Mouse (Mus musculus) lung, embryonic 15.5 days (tissue): ENCODE data around the gene Cenpp. TPM values are rescaled to one million over a fixed set of nuclear protein-coding genes. Genes with fewer than 3 reads are reported as not detected.

Experiments used
- ATAC-seq: fragments of 200-750 bp; cut with Nextera tagmentation; 2 replicates; pipeline ENCODE4 v1.8.0; 2017; ENCODE audit warnings: moderate number of reproducible peaks, borderline replicate concordance; ENCODE audit not compliant: low FRiP score, low TSS enrichment; ENCODE audit errors: extremely low read depth
- H3K27ac ChIP-seq: fragments of 300-500 bp; sonication (generic); 2 replicates; pipeline ENCODE4 v1.5.1; 2015; ENCODE audit warnings: moderate library complexity, mild to moderate bottlenecking, inconsistent platforms
- H3K27me3 ChIP-seq: fragments of 300-500 bp; sonication (generic); 2 replicates; pipeline ENCODE4 v1.6.1; 2015; ENCODE audit warnings: inconsistent platforms
- H3K36me3 ChIP-seq: fragments of 300-500 bp; sonication (generic); 2 replicates; pipeline ENCODE4 v1.6.1; 2015; ENCODE audit warnings: inconsistent platforms
- H3K4me1 ChIP-seq: fragments of 300-500 bp; sonication (generic); 2 replicates; pipeline ENCODE4 v1.6.1; 2015; ENCODE audit warnings: inconsistent platforms
- H3K4me2 ChIP-seq: fragments of 300-500 bp; sonication (generic); 2 replicates; pipeline ENCODE4 v1.6.1; 2015; ENCODE audit warnings: inconsistent platforms, mild to moderate bottlenecking, moderate library complexity
- H3K4me3 ChIP-seq: fragments of 300-500 bp; sonication (generic); 2 replicates; pipeline ENCODE4 v1.5.1; 2015; ENCODE audit warnings: mild to moderate bottlenecking, inconsistent platforms
- H3K9ac ChIP-seq: fragments of 300-500 bp; sonication (generic); 2 replicates; pipeline ENCODE4 v1.6.1; 2015; ENCODE audit warnings: inconsistent platforms
- H3K9me3 ChIP-seq: fragments of 300-500 bp; sonication (generic); 2 replicates; pipeline ENCODE4 v1.6.1; 2016; ENCODE audit warnings: inconsistent platforms
- WGBS: fragments of 180-500 bp; shearing (Covaris S2); methylation state at CpG from one replicate; pipeline ENCODE4 v1.1.7; 2015; 5-methylcytosine and 5-hydroxymethylcytosine counted together
- polyA plus RNA-seq: library from polyadenylated mRNA; unstranded; fragments of >200 nt; fragmentation: Nextera tagmentation; extraction: Ambion mirVana; gene quantifications from 2 replicates; pipeline ENCODE4 v1.2.1, GENCODE M21; 2015

The Cenpp gene
- polyA plus RNA-seq, 1 experiment from 2014 or later = 36.2 TPM

DNA sequence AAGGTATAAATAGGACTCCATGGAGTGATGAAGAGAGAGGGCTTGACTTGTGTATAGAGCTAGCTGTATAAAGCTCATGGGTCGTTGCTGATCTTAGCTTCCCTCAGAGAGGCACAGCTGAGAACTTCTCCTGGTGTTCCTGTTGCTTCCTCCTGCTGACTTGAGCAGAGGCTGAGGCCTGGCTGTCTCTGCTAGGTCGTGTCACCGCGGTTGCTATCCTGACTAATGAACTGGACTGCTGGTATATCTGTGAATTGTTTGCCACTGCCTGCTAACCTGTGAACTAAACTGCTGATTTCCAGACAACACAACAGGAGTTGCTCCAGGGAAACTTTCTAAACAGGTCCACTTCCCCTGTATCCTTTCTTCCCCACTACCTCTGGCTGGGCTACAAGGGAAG is 182.3 kb downstream of the Cenpp start:
- Histone ChIP-seq H3K27ac (peak overlapping the region; percentile 86), H3K27me3 (no peaks in the 10 kb centered on the region), H3K4me2 (no peak overlapping the region), H3K9ac (no peak overlapping the region), H3K36me3 (peaks cover 2% of the 10 kb centered on the region; the same call in 1 of the 2 replicates), H3K9me3 (no peaks in the 10 kb centered on the region), H3K4me1 (peaks cover 12% of the 10 kb centered on the region; the same call in 1 of the 2 replicates), H3K4me3 (no peak overlapping the region)
- ATAC-seq = no peak
- 75% methylated on average over 4 of the region's 4 CpGs for WGBS

DNA sequence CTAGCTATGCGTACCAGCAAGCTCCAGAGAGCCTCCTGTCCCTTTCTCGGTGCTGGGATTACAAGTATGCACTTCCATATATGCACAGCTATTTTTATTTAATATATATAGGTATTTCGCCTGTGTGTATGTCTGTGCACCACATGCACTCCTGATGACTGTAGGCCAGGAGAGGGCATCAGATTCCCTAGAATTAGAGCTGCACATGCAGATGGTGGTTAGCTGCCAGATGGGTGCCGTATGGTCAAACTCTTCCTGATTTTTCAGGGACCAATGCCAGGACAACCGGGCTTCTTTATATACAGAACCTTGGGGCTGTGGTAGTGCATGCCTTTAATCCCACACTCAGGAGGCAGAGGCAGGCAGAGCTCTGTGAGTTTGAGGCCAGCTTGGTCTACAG is 183.6 kb downstream of the Cenpp start:
- no peaks in the 10 kb centered on the region for H3K27me3 ChIP-seq
- no peak overlapping the region for H3K4me3 ChIP-seq
- 80% methylated on average over 5 of the region's 5 CpGs for WGBS
- H3K27ac ChIP-seq = no peak overlapping the region
- no peak overlapping the region for H3K9ac ChIP-seq
- peaks cover 14% of the 10 kb centered on the region; the same call in 1 of the 2 replicates for H3K36me3 ChIP-seq
- no peak for ATAC-seq
- H3K9me3 ChIP-seq = no peaks in the 10 kb centered on the region
- no peak overlapping the region for H3K4me2 ChIP-seq
- peaks cover 12% of the 10 kb centered on the region; the same call in 1 of the 2 replicates for H3K4me1 ChIP-seq

DNA sequence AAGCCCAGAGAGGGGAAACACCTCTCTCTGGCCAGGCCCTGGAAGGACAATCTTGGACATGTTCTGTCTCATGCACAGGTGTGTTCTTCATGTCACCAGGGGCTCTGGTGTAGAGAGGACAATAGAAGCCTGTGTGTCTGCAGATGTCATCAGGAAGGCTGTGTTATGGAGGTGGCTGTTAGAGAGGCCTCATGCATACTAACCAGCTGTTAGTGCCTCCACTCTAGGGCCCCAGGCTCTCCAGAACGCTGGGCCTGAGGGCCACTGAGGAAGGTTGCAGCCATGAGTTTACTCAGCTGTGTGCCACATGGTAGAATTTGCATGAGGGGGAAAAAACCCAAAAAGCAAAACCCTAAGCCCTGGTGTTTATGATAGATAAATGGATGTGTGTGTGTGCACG is 185.0 kb downstream of the Cenpp start:
- H3K9me3 ChIP-seq = no peaks in the 10 kb centered on the region
- H3K9ac ChIP-seq = no peak overlapping the region
- peaks cover 12% of the 10 kb centered on the region; the same call in 1 of the 2 replicates for H3K4me1 ChIP-seq
- ATAC-seq = no peak
- H3K4me2 ChIP-seq = no peak overlapping the region
- WGBS = 65% methylated on average over 2 of the region's 2 CpGs
- H3K36me3 ChIP-seq = peaks cover 17% of the 10 kb centered on the region; the same call in 1 of the 2 replicates
- H3K27me3 ChIP-seq = no peaks in the 10 kb centered on the region
- no peak overlapping the region for H3K27ac ChIP-seq
- H3K4me3 ChIP-seq = no peak overlapping the region

DNA sequence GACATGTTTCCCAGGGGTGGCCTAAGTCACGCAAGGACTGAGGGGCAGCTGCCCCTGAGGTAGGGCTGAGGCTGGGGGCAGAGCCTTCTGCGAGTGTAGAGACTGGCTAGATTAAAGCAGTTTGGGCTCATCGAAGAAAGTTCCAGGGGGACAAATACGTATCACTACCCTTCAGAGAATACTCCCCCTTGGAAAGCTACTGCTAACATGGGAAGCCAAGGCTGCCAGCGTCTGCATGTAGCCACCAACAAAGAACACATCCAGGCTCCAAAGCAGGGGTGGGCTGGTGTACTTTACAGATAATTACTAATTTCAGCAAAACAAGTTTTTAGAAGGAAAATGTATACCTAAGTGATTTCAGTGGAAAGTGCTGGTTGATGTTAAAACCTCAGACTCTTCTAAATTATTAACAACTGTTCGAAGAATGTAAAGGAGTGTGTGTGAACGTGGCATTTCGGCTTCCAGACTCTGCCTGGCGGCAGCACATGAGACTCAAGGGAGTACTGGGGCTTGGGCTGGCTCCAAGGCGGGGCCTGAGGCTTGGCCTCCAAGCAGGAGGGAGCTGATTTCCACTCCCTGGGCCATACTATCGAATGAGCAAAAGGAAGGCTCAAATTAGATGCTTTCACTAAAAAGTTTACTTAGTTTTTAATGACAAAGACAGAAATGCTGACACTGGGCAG is 186.1 kb downstream of the Cenpp start:
- ATAC-seq = no peak
- Histone ChIP-seq H3K36me3 (peaks cover 20% of the 10 kb centered on the region; the same call in 1 of the 2 replicates), H3K4me3 (no peak overlapping the region), H3K4me1 (peaks cover 10% of the 10 kb centered on the region; the same call in 1 of the 2 replicates), H3K27me3 (no peaks in the 10 kb centered on the region), H3K4me2 (no peak overlapping the region), H3K9me3 (no peaks in the 10 kb centered on the region), H3K9ac (no peak overlapping the region), H3K27ac (peak overlapping the region; percentile 71)
- WGBS = 68% methylated on average over 11 of the region's 11 CpGs

DNA sequence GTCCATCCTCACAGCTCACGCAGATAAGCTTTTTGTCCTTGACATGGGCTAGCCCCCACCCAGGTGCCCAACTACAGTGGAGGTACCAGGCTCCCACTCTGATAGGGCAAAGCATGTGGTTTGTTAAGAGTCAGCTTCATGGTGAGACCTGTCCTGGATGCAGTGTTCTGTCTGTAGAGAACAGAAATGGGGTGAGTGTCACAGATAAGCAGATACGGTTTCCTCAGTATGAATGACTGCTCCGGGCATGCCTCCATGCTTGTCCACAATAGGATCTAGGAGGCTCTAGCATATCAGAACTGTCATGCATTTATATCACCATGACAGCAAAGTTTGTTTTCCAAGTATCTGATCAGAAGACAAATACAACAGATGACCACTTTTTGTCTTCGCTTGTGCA is 186.7 kb downstream of the Cenpp start:
- H3K4me3 ChIP-seq = no peak overlapping the region
- H3K27me3 ChIP-seq = no peaks in the 10 kb centered on the region
- no peak overlapping the region for H3K9ac ChIP-seq
- H3K36me3 ChIP-seq = peaks cover 24% of the 10 kb centered on the region; the same call in 1 of the 2 replicates
- H3K4me1 ChIP-seq = peaks cover 4% of the 10 kb centered on the region; the same call in 1 of the 2 replicates
- no peak for ATAC-seq
- H3K4me2 ChIP-seq = no peak overlapping the region
- WGBS = 93% methylated on average over 4 of the region's 4 CpGs
- no peaks in the 10 kb centered on the region for H3K9me3 ChIP-seq
- peak overlapping the region; percentile 71; the same call in 1 of the 2 replicates for H3K27ac ChIP-seq

DNA sequence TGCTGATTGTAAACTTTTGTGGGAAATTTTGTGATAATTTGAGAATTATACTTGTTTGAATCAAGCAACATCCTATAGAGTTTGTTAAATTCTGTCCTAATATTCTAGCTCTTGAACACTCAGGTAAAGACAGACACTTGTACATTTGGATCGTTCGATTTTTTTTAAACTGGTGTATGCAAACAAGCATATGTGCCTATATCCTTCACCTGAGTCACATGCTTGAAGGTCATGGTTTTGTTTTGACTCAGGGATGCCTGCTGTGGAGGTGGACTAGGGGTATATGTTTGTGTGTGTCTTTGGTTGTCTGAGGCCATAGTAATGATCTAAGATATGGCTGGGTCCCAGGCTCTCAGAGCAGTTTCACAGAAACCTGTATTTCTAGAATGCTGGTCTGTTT is 189.7 kb downstream of the Cenpp start:
- Histone ChIP-seq H3K9me3 (no peaks in the 10 kb centered on the region), H3K36me3 (peaks cover 33% of the 10 kb centered on the region; the same call in 1 of the 2 replicates), H3K27ac (no peak overlapping the region), H3K9ac (no peak overlapping the region), H3K4me2 (no peak overlapping the region), H3K4me1 (no peaks in the 10 kb centered on the region), H3K4me3 (no peak overlapping the region), H3K27me3 (no peaks in the 10 kb centered on the region)
- 91% methylated on average over 2 of the region's 2 CpGs for WGBS
- no peak for ATAC-seq

DNA sequence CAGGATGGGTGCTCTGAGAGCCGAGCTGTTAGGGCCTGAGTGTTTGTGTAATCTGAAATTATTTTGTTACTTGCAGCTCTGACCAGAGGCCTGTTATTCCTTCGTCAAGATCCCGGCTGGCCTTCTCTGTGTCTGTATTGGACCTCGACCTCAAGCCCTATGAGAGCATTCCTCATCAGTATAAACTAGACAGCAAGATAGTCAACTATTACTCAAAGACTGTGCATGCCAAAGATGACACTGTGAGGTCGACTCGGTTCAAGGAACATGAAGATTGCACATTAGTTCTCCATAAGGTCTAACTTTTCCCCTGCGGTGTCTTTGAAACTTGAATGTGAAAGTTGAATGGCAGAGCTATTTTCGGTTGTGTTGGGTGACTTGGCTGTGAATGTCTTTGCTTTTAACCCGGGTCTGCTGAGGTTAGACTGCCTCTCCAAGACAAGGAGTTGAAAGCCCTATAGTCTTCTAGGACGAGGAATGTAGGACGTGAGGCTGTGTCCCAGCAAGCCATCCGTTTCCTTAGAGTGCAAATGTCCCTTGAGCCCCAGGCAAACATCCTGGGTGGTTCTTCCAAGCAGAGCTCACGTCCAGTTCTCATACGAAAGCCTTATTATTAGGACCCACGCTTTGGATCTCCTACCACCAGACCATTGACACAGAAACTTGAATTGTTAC is 191.0 kb downstream of the Cenpp start:
- Histone ChIP-seq H3K27ac (peak overlapping the region; percentile 72), H3K9me3 (no peaks in the 10 kb centered on the region), H3K27me3 (no peaks in the 10 kb centered on the region), H3K4me2 (no peak overlapping the region), H3K4me1 (no peaks in the 10 kb centered on the region), H3K4me3 (no peak overlapping the region), H3K9ac (no peak overlapping the region), H3K36me3 (peaks cover 36% of the 10 kb centered on the region; the same call in 1 of the 2 replicates)
- peak; percentile 64; the same call in 1 of the 2 replicates for ATAC-seq
- WGBS = 72% methylated on average over 15 of the region's 15 CpGs

DNA sequence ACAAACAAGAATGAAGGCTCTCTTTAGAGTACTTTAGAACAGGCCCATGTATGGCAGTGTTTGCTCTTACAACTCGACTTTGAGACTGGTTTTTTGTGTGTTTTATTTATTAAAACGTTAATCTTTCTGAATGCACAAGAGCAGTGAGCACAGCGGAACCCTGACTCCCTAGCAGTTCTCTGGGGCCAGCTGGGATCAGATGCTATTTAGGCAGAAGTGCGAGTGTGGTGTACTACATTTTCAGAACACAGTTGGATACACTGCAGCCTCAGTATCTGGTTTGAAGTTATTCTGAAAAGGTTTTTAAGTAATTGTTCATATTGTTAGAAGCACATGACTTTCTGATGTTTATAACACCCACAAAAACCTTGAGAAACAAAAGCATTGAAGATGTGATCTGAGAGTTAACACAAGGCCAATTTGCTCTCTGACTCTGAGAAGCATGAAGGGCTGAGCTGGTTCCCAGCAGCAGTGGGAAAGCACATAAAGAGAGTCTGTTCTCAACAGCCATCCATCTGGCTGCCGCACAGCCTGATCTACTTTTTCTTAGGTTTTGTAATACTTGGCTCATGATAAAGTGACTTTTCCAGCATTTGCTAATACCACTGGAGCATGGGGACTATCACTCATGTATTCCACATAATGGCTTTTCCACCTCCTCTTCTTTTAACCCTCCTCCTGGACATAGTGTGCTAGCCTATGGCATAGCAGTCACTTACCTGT is 191.7 kb downstream of the Cenpp start:
- Histone ChIP-seq H3K4me1 (no peaks in the 10 kb centered on the region), H3K9me3 (no peaks in the 10 kb centered on the region), H3K36me3 (peaks cover 36% of the 10 kb centered on the region; the same call in 1 of the 2 replicates), H3K4me3 (no peak overlapping the region), H3K27me3 (no peaks in the 10 kb centered on the region), H3K4me2 (no peak overlapping the region), H3K9ac (no peak overlapping the region), H3K27ac (peak overlapping the region; percentile 72)
- ATAC-seq = peak; percentile 35; the same call in 1 of the 2 replicates
- WGBS = 71% methylated on average over 5 of the region's 5 CpGs

DNA sequence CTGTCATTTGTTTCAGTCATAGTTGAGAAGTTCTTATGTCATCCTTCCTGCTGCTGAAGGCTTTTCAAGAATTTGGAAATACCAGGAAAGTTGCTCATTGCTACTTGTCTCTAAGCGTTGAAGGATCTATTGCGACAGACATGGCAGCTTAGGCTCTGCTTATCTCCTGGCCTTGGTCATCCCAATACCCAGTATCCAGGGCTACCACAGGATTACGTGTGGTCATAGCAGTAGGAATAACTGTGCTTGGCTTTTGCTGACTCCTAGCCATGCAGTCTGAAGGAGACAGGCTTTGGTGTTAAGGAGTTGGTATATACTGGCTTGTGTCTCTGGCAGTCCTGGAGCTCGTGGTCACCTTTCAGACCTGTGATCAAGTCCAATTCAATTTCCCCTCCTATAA is 192.3 kb downstream of the Cenpp start:
- H3K9ac ChIP-seq = no peak overlapping the region
- ATAC-seq = no peak
- H3K4me2 ChIP-seq = no peak overlapping the region
- peaks cover 37% of the 10 kb centered on the region; the same call in 1 of the 2 replicates for H3K36me3 ChIP-seq
- no peaks in the 10 kb centered on the region for H3K4me1 ChIP-seq
- H3K27ac ChIP-seq = peak overlapping the region; percentile 72; the same call in 1 of the 2 replicates
- 76% methylated on average over 4 of the region's 4 CpGs for WGBS
- no peaks in the 10 kb centered on the region for H3K27me3 ChIP-seq
- no peaks in the 10 kb centered on the region for H3K9me3 ChIP-seq
- H3K4me3 ChIP-seq = no peak overlapping the region

DNA sequence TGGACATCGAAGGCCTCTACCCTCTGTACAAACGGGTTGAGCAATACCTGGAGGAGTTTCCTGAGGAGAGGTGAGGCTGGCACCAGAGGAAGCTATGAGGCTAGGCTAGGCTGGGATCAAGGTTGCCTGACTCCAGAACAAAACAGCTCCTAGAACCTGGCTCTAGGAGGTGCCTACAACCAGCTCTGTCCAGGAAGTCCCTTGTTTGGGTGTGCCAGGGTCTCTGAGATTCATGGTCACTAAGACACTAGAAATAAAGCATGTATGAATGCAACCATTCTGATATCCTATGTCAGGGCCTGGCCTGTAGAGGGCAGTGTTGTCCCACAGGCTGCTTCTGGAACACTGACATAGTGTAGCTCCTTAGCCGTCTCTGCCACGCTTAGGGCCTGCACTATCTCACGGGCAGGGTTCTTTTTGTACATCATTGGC is 203.3 kb downstream of the Cenpp start:
- H3K27ac ChIP-seq = no peak overlapping the region
- H3K4me2 ChIP-seq = no peak overlapping the region
- peaks cover 38% of the 10 kb centered on the region for H3K36me3 ChIP-seq
- ATAC-seq = peak; percentile 67; the same call in 1 of the 2 replicates
- no peak overlapping the region for H3K4me3 ChIP-seq
- WGBS = 32% methylated on average over 5 of the region's 5 CpGs
- no peak overlapping the region for H3K9ac ChIP-seq
- no peaks in the 10 kb centered on the region for H3K4me1 ChIP-seq
- no peaks in the 10 kb centered on the region for H3K9me3 ChIP-seq
- H3K27me3 ChIP-seq = no peaks in the 10 kb centered on the region

DNA sequence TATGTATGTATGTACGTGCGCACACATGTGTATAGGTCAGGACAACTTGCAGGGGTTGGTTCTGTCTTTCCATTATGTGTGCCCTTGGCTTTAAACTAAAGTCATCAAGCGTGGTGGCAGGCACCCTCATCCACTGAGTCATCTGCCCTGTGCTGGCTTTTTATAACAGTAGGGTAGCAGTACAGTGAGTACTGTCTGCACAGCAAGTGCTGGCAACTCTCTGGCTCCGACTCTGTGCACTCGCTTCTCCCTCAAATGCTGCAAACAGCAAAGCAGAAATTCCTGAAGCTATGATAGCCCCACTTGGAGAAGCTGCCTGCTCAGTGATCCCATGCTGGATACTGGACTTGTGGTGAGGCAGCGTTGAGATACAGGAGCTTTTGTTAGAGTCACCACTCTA is 208.1 kb downstream of the Cenpp start:
- Histone ChIP-seq H3K9ac (no peak overlapping the region), H3K4me3 (no peak overlapping the region), H3K27ac (no peak overlapping the region), H3K9me3 (no peaks in the 10 kb centered on the region), H3K36me3 (peaks cover 37% of the 10 kb centered on the region), H3K27me3 (no peaks in the 10 kb centered on the region), H3K4me2 (no peak overlapping the region), H3K4me1 (0 out of 2 replicates have a peak, but pooled peaks cover 2% of the 10 kb centered on the region)
- no peak for ATAC-seq
- 92% methylated on average over 6 of the region's 6 CpGs for WGBS
